Mouse (Mus musculus) spleen, adult 2 months (tissue): ENCODE results near the gene Vamp5. TPM values are rescaled to one million over a fixed set of nuclear protein-coding genes. Genes with fewer than 3 reads are reported as not detected.
A peak's percentile ranks its signal among the peaks of the same experiment; 100 is the strongest.

Experiments used
- DNase-seq, 2 experiments: peaks; one replicate each; pipeline versions ENCODE4 v3.0.0 to v3.0.0-alpha.2; 2012 to 2021; ENCODE audit warnings: low spot score in 2 of 2, low read depth in 1 of 2
- H3K27ac ChIP-seq: fragments of 200-500 bp; 2 replicates; pipeline ENCODE4 v1.5.1; 2012; ENCODE audit warnings: low read length, inconsistent platforms; ENCODE audit not compliant: insufficient read depth
- H3K27me3 ChIP-seq: fragments of 200-500 bp; 2 replicates; pipeline ENCODE4 v1.6.1; 2012; ENCODE audit warnings: mild to moderate bottlenecking, moderate library complexity, low read length, inconsistent platforms; ENCODE audit not compliant: control insufficient read depth, insufficient read depth
- H3K36me3 ChIP-seq: fragments of 200-500 bp; 2 replicates; pipeline ENCODE4 v1.6.1; 2012; ENCODE audit warnings: mild to moderate bottlenecking, low read length, inconsistent platforms; ENCODE audit not compliant: control insufficient read depth, insufficient read depth
- H3K4me1 ChIP-seq: fragments of 200-500 bp; 2 replicates; pipeline ENCODE4 v1.6.1; 2011; ENCODE audit warnings: inconsistent platforms; ENCODE audit not compliant: control insufficient read depth, insufficient read depth, insufficient read length
- H3K4me3 ChIP-seq: fragments of 200-500 bp; 2 replicates; pipeline ENCODE4 v1.5.1; 2011; ENCODE audit warnings: mild to moderate bottlenecking, inconsistent platforms; ENCODE audit not compliant: insufficient read depth, insufficient read length; ENCODE audit errors: extremely low read depth
- CTCF ChIP-seq: fragments of 200-500 bp; IDR thresholded peaks from 2 replicates; pipeline ENCODE4 v1.5.1; 2011; ENCODE audit warnings: mild to moderate bottlenecking, inconsistent platforms; ENCODE audit not compliant: insufficient read depth, insufficient read length, insufficient replicate concordance; ENCODE audit errors: extremely low read depth
- POLR2A ChIP-seq: fragments of 200-500 bp; IDR thresholded peaks from 2 replicates; pipeline ENCODE4 v1.6.1; 2011; ENCODE audit warnings: low read depth, low read length, inconsistent platforms
- WGBS: fragments of 180-500 bp; shearing (Covaris S2); methylation state at CpG from one replicate; pipeline ENCODE4 v1.1.7; 2018; 5-methylcytosine and 5-hydroxymethylcytosine counted together
- polyA plus RNA-seq: library from polyadenylated mRNA; depleted of rRNA; stranded (reverse); fragments of >200 nt; gene quantifications from 2 replicates; pipeline ENCODE4 v1.2.3, GENCODE M21; 2012

Vamp5 gene
- polyA plus RNA-seq, 1 experiment = 55.6 TPM

DNA sequence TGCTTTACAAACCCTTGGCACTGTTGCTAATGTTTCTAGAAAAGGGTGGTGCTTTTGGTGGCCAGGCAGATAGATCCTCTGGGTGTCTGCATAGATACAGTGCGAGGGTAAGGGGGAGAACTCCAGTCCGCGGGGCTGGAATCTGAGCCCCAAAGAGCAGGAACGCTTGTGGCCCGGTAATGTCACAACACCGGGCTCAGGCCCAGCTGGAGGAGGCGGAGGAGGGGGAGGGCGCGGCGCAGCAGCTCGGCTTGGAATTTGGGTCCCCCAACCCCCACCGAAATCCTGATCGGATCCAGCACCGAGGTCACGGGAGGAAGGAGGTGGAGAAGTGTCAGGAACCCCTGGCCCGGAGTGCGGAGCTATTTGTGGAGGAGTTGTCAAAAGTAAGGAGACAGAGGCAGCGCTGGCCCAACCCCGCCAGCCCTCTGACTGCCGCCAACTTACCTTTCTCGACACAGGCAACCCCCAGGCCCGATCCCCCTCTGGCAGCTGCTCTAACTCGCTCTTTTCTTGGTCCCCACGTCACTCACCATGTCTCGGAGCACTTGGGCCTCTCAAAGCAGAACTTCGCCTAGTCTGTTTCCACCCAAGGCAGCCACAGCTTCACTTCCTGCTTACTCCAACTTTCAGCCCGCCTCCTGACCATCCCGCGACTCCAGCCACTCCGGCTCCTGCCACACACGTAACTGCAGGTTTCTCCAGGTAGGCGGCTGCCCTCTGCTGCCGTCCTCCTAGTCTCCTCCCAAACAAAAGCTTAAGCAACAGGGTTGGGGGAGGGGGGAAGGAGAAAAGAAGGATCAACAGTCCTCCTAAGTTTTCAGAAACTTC, 9.9 kb upstream of the Vamp5 start, which contains the start of gene Vamp8:
Gene Vamp8, minus strand, starts transcription at position 763 of the 831 bp plus-strand sequence.
- DNase-seq = peak; percentile 38 to 64
- Histone ChIP-seq H3K36me3 (peaks cover 8% of the 10 kb centered on the region), H3K4me3 (peak within 1 kb of the TSS; percentile 91), H3K4me1 (peaks cover 16% of the 10 kb centered on the region; the same call in 1 of the 2 replicates), H3K27ac (peak within 1 kb of the TSS; percentile 99), H3K27me3 (no peaks in the 10 kb centered on the region)
- WGBS = 1% methylated on average over 31 of the region's 33 CpGs
- TF ChIP-seq CTCF (peak; percentile 4; the same call in 1 of the 2 replicates), POLR2A (peak; percentile 65)

- DNase-seq = peak; percentile 49 to 62
- Histone ChIP-seq H3K4me3 (peak overlapping the region; percentile 91), H3K27me3 (no peaks in the 10 kb centered on the region), H3K36me3 (peaks cover 11% of the 10 kb centered on the region), H3K27ac (peak overlapping the region; percentile 99), H3K4me1 (peaks cover 16% of the 10 kb centered on the region; the same call in 1 of the 2 replicates)
- TF ChIP-seq POLR2A (no peak), CTCF (no peak)
- under 1% methylated on average over 13 of the region's 13 CpGs for WGBS
These were observed 9.2 kb upstream of the Vamp5 start for GRCm38 (mm10) chr6:72389471-72389940.

DNA sequence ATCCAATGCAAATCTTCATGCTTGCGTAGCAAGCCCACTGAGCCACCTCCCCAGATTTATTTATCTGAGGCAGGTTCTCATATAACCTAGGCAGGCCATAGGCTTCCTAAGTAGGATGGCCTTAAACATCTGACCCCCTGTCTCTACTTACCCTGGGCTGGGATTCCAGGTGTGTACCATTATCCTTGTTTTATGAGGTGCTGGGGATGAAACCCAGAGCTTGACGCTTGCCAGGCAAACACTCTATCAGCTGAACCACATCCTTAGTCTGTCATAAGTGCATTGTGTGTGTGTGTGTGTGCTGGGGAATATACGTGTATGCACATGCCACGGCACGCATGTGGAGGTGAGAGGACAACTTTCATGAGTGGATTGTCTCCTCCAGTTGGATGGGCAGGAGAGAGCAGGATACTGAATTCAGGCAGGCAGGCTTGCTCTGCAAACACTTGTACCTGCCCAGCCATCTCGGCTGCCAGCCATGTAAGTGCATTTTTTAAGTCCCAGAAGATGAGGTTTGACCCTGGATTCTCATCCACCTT, 8.6 kb upstream of the Vamp5 start:
- TF ChIP-seq CTCF = no peak
- no peak for TF ChIP-seq POLR2A
- Histone ChIP-seq H3K27me3 (no peaks in the 10 kb centered on the region), H3K36me3 (peaks cover 11% of the 10 kb centered on the region), H3K4me3 (peak overlapping the region; percentile 91; the same call in 1 of the 2 replicates), H3K4me1 (peaks cover 16% of the 10 kb centered on the region; the same call in 1 of the 2 replicates), H3K27ac (peak overlapping the region; percentile 99; the same call in 1 of the 2 replicates)
- WGBS = 68% methylated on average over 6 of the region's 6 CpGs
- no peak for DNase-seq

GRCm38 (mm10) chr6:72388266-72388665, 8.0 kb upstream of the Vamp5 start:
- no peak for DNase-seq
- WGBS = 80% methylated on average over 10 of the region's 10 CpGs
- H3K4me1 ChIP-seq = peaks cover 16% of the 10 kb centered on the region; the same call in 1 of the 2 replicates
- 0 out of 2 replicates have a peak overlapping the region, but pooled peaks have one; percentile 48 for H3K27ac ChIP-seq
- peaks cover 11% of the 10 kb centered on the region for H3K36me3 ChIP-seq
- TF ChIP-seq POLR2A (no peak), CTCF (no peak)
- H3K4me3 ChIP-seq = no peak overlapping the region
- H3K27me3 ChIP-seq = no peaks in the 10 kb centered on the region

- Histone ChIP-seq H3K36me3 (peaks cover 11% of the 10 kb centered on the region), H3K27ac (0 out of 2 replicates have a peak overlapping the region, but pooled peaks have one; percentile 48), H3K4me3 (no peak overlapping the region), H3K4me1 (peaks cover 16% of the 10 kb centered on the region; the same call in 1 of the 2 replicates), H3K27me3 (no peaks in the 10 kb centered on the region)
- WGBS = 89% methylated on average over 3 of the region's 3 CpGs
- DNase-seq = no peak
- TF ChIP-seq CTCF (no peak), POLR2A (no peak)
These were observed 7.5 kb upstream of the Vamp5 start for GRCm38 (mm10) chr6:72387816-72388215.

GRCm38 (mm10) chr6:72386561-72386960, 6.3 kb upstream of the Vamp5 start:
- no peak for DNase-seq
- no peaks in the 10 kb centered on the region for H3K27me3 ChIP-seq
- H3K36me3 ChIP-seq = peaks cover 11% of the 10 kb centered on the region
- H3K4me1 ChIP-seq = peaks cover 16% of the 10 kb centered on the region; the same call in 1 of the 2 replicates
- 95% methylated on average over 2 of the region's 2 CpGs for WGBS
- H3K4me3 ChIP-seq = no peak overlapping the region
- no peak overlapping the region for H3K27ac ChIP-seq
- no peak for TF ChIP-seq POLR2A
- no peak for TF ChIP-seq CTCF

- TF ChIP-seq CTCF = no peak
- no peak for TF ChIP-seq POLR2A
- H3K36me3 ChIP-seq = peaks cover 11% of the 10 kb centered on the region
- H3K4me3 ChIP-seq = no peak overlapping the region
- H3K27me3 ChIP-seq = no peaks in the 10 kb centered on the region
- H3K27ac ChIP-seq = no peak overlapping the region
- H3K4me1 ChIP-seq = peaks cover 16% of the 10 kb centered on the region; the same call in 1 of the 2 replicates
- no peak for DNase-seq
- 83% methylated on average over 4 of the region's 4 CpGs for WGBS
These were observed 5.0 kb upstream of the Vamp5 start for GRCm38 (mm10) chr6:72385258-72385657.
